Mouse (Mus musculus): Measurements from ENCODE around the gene Stk10. TPM values are rescaled to one million over a fixed set of nuclear protein-coding genes. Genes with fewer than 3 reads are reported as not detected.

Stk10 gene
- polyA plus RNA-seq, 1 experiment = 82.8 TPM

- H3K4me3 ChIP-seq (ENCODE audit: extremely low read depth, insufficient read depth, insufficient read length) = peak within 1 kb of the TSS; percentile 69
- TF ChIP-seq CTCF (IDR thresholded peaks at IDR 0.05; ENCODE audit: extremely low read depth, insufficient read depth, insufficient read length, insufficient replicate concordance) (no peak), POLR2A (IDR thresholded peaks at IDR 0.05; ENCODE audit: low read depth, low read length) (peak; percentile 43)
- no peaks in the 10 kb centered on the region for H3K27me3 ChIP-seq (ENCODE audit: control insufficient read depth, insufficient read depth, low read length)
- H3K36me3 ChIP-seq (ENCODE audit: control insufficient read depth, insufficient read depth, low read length) = no peaks in the 10 kb centered on the region
- peak; percentile 91 to 95 for DNase-seq (ENCODE audit: low read depth in 1 of 2, low spot score in 2 of 2)
- peak within 1 kb of the TSS; percentile 97 for H3K27ac ChIP-seq (ENCODE audit: insufficient read depth, low read length)
- H3K4me1 ChIP-seq (ENCODE audit: control insufficient read depth, insufficient read depth, insufficient read length) = peaks cover 3% of the 10 kb centered on the region; the same call in 1 of the 2 replicates
- WGBS = under 1% methylated on average over 53 of the region's 64 CpGs
Observed at GRCm38 (mm10) chr11:32642249-32642876, 109.3 kb downstream of the Stk10 start, which contains the start of gene Fbxw11. Gene Fbxw11, plus strand, starts transcription at chr11:32642724.

GRCm38 (mm10) chr11:32642899-32643886 is 110.1 kb downstream of the Stk10 start:
- H3K27me3 ChIP-seq (ENCODE audit: control insufficient read depth, insufficient read depth, low read length) = no peaks in the 10 kb centered on the region
- no peak for DNase-seq (ENCODE audit: low read depth in 1 of 2, low spot score in 2 of 2)
- peak overlapping the region; percentile 97 for H3K27ac ChIP-seq (ENCODE audit: insufficient read depth, low read length)
- no peak for TF ChIP-seq POLR2A (IDR thresholded peaks at IDR 0.05; ENCODE audit: low read depth, low read length)
- no peak for TF ChIP-seq CTCF (IDR thresholded peaks at IDR 0.05; ENCODE audit: extremely low read depth, insufficient read depth, insufficient read length, insufficient replicate concordance)
- no peaks in the 10 kb centered on the region for H3K36me3 ChIP-seq (ENCODE audit: control insufficient read depth, insufficient read depth, low read length)
- under 1% methylated on average over 54 of the region's 54 CpGs for WGBS
- peak overlapping the region; percentile 69 for H3K4me3 ChIP-seq (ENCODE audit: extremely low read depth, insufficient read depth, insufficient read length)
- peaks cover 6% of the 10 kb centered on the region; the same call in 1 of the 2 replicates for H3K4me1 ChIP-seq (ENCODE audit: control insufficient read depth, insufficient read depth, insufficient read length)

GRCm38 (mm10) chr11:32644010-32644409 is 110.9 kb downstream of the Stk10 start:
- TF ChIP-seq POLR2A (IDR thresholded peaks at IDR 0.05; ENCODE audit: low read depth, low read length) (no peak), CTCF (IDR thresholded peaks at IDR 0.05; ENCODE audit: extremely low read depth, insufficient read depth, insufficient read length, insufficient replicate concordance) (no peak)
- DNase-seq (ENCODE audit: low read depth in 1 of 2, low spot score in 2 of 2) = peak in 1 of 2 experiments; percentile 17
- Histone ChIP-seq H3K4me1 (ENCODE audit: control insufficient read depth, insufficient read depth, insufficient read length) (peaks cover 6% of the 10 kb centered on the region; the same call in 1 of the 2 replicates), H3K27me3 (ENCODE audit: control insufficient read depth, insufficient read depth, low read length) (no peaks in the 10 kb centered on the region), H3K4me3 (ENCODE audit: extremely low read depth, insufficient read depth, insufficient read length) (0 out of 2 replicates have a peak overlapping the region, but pooled peaks have one; percentile 69), H3K27ac (ENCODE audit: insufficient read depth, low read length) (no peak overlapping the region), H3K36me3 (ENCODE audit: control insufficient read depth, insufficient read depth, low read length) (no peaks in the 10 kb centered on the region)
- WGBS = 4% methylated on average over 3 of the region's 3 CpGs

GRCm38 (mm10) chr11:32647265-32647664 is 114.2 kb downstream of the Stk10 start:
- WGBS = 62% methylated on average over 2 of the region's 2 CpGs
- Histone ChIP-seq H3K4me3 (ENCODE audit: extremely low read depth, insufficient read depth, insufficient read length) (no peak overlapping the region), H3K36me3 (ENCODE audit: control insufficient read depth, insufficient read depth, low read length) (no peaks in the 10 kb centered on the region), H3K27me3 (ENCODE audit: control insufficient read depth, insufficient read depth, low read length) (no peaks in the 10 kb centered on the region), H3K4me1 (ENCODE audit: control insufficient read depth, insufficient read depth, insufficient read length) (peaks cover 21% of the 10 kb centered on the region), H3K27ac (ENCODE audit: insufficient read depth, low read length) (no peak overlapping the region)
- no peak for DNase-seq (ENCODE audit: low read depth in 1 of 2, low spot score in 2 of 2)
- no peak for TF ChIP-seq CTCF (IDR thresholded peaks at IDR 0.05; ENCODE audit: extremely low read depth, insufficient read depth, insufficient read length, insufficient replicate concordance)
- no peak for TF ChIP-seq POLR2A (IDR thresholded peaks at IDR 0.05; ENCODE audit: low read depth, low read length)

GRCm38 (mm10) chr11:32650236-32650749 is 117.2 kb downstream of the Stk10 start:
- no peak overlapping the region for H3K27ac ChIP-seq (ENCODE audit: insufficient read depth, low read length)
- H3K4me1 ChIP-seq (ENCODE audit: control insufficient read depth, insufficient read depth, insufficient read length) = peaks cover 20% of the 10 kb centered on the region
- H3K36me3 ChIP-seq (ENCODE audit: control insufficient read depth, insufficient read depth, low read length) = no peaks in the 10 kb centered on the region; the same call in 1 of the 2 replicates
- no peak for DNase-seq (ENCODE audit: low read depth in 1 of 2, low spot score in 2 of 2)
- no peaks in the 10 kb centered on the region for H3K27me3 ChIP-seq (ENCODE audit: control insufficient read depth, insufficient read depth, low read length)
- no peak for TF ChIP-seq POLR2A (IDR thresholded peaks at IDR 0.05; ENCODE audit: low read depth, low read length)
- TF ChIP-seq CTCF (IDR thresholded peaks at IDR 0.05; ENCODE audit: extremely low read depth, insufficient read depth, insufficient read length, insufficient replicate concordance) = no peak
- H3K4me3 ChIP-seq (ENCODE audit: extremely low read depth, insufficient read depth, insufficient read length) = no peak overlapping the region

- H3K27me3 ChIP-seq (ENCODE audit: control insufficient read depth, insufficient read depth, low read length) = no peaks in the 10 kb centered on the region
- TF ChIP-seq POLR2A (IDR thresholded peaks at IDR 0.05; ENCODE audit: low read depth, low read length) = no peak
- no peak for TF ChIP-seq CTCF (IDR thresholded peaks at IDR 0.05; ENCODE audit: extremely low read depth, insufficient read depth, insufficient read length, insufficient replicate concordance)
- WGBS = 87% methylated on average over 7 of the region's 7 CpGs
- no peak for DNase-seq (ENCODE audit: low read depth in 1 of 2, low spot score in 2 of 2)
- no peak overlapping the region for H3K4me3 ChIP-seq (ENCODE audit: extremely low read depth, insufficient read depth, insufficient read length)
- no peak overlapping the region for H3K27ac ChIP-seq (ENCODE audit: insufficient read depth, low read length)
- H3K36me3 ChIP-seq (ENCODE audit: control insufficient read depth, insufficient read depth, low read length) = no peaks in the 10 kb centered on the region; the same call in 1 of the 2 replicates
- H3K4me1 ChIP-seq (ENCODE audit: control insufficient read depth, insufficient read depth, insufficient read length) = peaks cover 20% of the 10 kb centered on the region
Observed at GRCm38 (mm10) chr11:32650893-32651590, 117.9 kb downstream of the Stk10 start.
